Mouse (Mus musculus) limb, embryonic 15.5 days (tissue): ENCODE measurements at regions not wholly inside any gene's neighbourhood (a gene's known extent, or its start where the extent isn't known, plus 50 kb on each side); places are given as distances from the start of the nearest gene placed in this dataset.

Source experiments
- ATAC-seq: fragments of 200-750 bp; cut with Nextera tagmentation; 2 replicates; pipeline ENCODE4 v1.8.0; 2017; ENCODE audit warnings: low read depth, moderate TSS enrichment; ENCODE audit not compliant: insufficient number of reproducible peaks, low FRiP score, low TSS enrichment
- H3K27ac ChIP-seq: fragments of 300-500 bp; sonication (generic); 2 replicates; pipeline ENCODE4 v1.5.1; 2015; ENCODE audit warnings: moderate library complexity, mild to moderate bottlenecking, inconsistent platforms
- H3K27me3 ChIP-seq: fragments of 300-500 bp; sonication (generic); 2 replicates; pipeline ENCODE4 v1.6.1; 2015; ENCODE audit warnings: inconsistent platforms
- H3K36me3 ChIP-seq: fragments of 300-500 bp; sonication (generic); 2 replicates; pipeline ENCODE4 v1.6.1; 2015; ENCODE audit warnings: inconsistent platforms
- H3K4me1 ChIP-seq: fragments of 300-500 bp; sonication (generic); 2 replicates; pipeline ENCODE4 v1.6.1; 2015; ENCODE audit warnings: inconsistent platforms
- H3K4me2 ChIP-seq: fragments of 300-500 bp; sonication (generic); 2 replicates; pipeline ENCODE4 v1.6.1; 2015; ENCODE audit warnings: mild to moderate bottlenecking, inconsistent platforms
- H3K4me3 ChIP-seq: fragments of 300-500 bp; sonication (generic); 2 replicates; pipeline ENCODE4 v1.5.1; 2015; ENCODE audit warnings: mild to moderate bottlenecking, inconsistent platforms
- H3K9ac ChIP-seq: fragments of 300-500 bp; sonication (generic); 2 replicates; pipeline ENCODE4 v1.6.1; 2015; ENCODE audit warnings: inconsistent platforms
- H3K9me3 ChIP-seq: fragments of 300-500 bp; sonication (generic); 2 replicates; pipeline ENCODE4 v1.6.1; 2016; ENCODE audit warnings: inconsistent platforms
- WGBS: fragments of 180-500 bp; shearing (Covaris S2); methylation state at CpG from one replicate; pipeline ENCODE4 v1.1.7; 2015; 5-methylcytosine and 5-hydroxymethylcytosine counted together

DNA sequence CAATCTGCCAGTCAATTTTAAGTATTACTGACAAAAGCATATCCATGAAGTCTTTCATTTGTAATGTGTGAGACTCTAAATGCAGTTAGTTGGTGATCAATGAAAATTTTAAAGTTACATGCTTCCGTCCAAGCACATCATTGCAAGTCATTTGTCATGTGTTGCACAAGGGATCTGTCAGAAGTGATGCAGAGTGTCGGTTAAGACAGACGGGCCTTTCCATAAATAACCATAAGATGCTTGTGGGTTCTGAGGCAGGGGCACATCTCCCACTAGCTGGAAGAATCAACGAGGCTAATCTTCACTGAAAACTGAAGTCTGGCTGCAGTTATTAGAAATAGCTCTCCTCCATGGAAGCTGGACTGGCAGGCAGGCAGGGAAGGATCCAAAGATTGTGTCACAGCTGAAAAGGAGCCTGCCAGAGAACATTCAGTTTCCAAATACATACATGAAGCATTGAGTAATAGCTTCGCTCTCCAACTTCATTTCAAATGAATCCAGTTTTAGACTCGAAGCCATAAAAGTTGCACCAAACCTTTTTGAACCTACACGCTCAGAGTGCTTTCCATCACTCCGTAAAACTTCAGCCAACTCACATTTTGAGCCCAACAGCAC is 241.8 kb downstream of the Gsdmc2 start:
- Histone ChIP-seq H3K36me3 (no peaks in the 10 kb centered on the region), H3K27me3 (no peaks in the 10 kb centered on the region), H3K4me2 (no peak overlapping the region)

DNA sequence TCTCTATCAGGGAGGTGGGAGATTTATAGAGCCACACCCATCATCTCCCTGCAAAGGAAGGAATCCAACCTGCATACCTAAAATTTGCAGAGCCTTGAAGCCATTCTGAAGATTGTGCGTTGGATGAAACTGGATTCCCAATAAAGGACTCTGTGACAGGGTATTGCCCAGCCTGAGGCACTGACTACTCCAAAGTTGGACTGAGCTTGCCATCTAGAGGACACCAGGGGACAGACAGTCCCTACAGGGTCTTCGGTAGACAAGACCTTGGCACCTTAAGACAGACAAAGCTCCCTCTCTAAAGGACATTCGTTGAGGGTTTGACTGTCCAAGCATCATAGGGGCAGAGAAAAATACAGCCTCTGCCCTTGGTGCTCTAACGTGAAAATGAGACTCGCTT is 243.4 kb downstream of the Gsdmc2 start:
- ATAC-seq = peak; percentile 77; the same call in 1 of the 2 replicates
- 0 out of 2 replicates have a peak, but pooled peaks cover 6% of the 10 kb centered on the region for H3K4me1 ChIP-seq
- H3K27ac ChIP-seq = peak overlapping the region; percentile 40
- no peaks in the 10 kb centered on the region for H3K9me3 ChIP-seq
- 37% methylated on average over 5 of the region's 5 CpGs for WGBS
- no peak overlapping the region for H3K9ac ChIP-seq
- H3K36me3 ChIP-seq = no peaks in the 10 kb centered on the region
- H3K4me2 ChIP-seq = no peak overlapping the region
- no peak overlapping the region for H3K4me3 ChIP-seq
- no peaks in the 10 kb centered on the region for H3K27me3 ChIP-seq

More for the DNA sequence above, 241.8 kb downstream of the Gsdmc2 start:
- no peak for ATAC-seq
- Histone ChIP-seq H3K4me3 (no peak overlapping the region), H3K9ac (no peak overlapping the region), H3K27ac (peak overlapping the region; percentile 62), H3K9me3 (no peaks in the 10 kb centered on the region), H3K4me1 (0 out of 2 replicates have a peak, but pooled peaks cover 6% of the 10 kb centered on the region)
- 61% methylated on average over 8 of the region's 8 CpGs for WGBS

DNA sequence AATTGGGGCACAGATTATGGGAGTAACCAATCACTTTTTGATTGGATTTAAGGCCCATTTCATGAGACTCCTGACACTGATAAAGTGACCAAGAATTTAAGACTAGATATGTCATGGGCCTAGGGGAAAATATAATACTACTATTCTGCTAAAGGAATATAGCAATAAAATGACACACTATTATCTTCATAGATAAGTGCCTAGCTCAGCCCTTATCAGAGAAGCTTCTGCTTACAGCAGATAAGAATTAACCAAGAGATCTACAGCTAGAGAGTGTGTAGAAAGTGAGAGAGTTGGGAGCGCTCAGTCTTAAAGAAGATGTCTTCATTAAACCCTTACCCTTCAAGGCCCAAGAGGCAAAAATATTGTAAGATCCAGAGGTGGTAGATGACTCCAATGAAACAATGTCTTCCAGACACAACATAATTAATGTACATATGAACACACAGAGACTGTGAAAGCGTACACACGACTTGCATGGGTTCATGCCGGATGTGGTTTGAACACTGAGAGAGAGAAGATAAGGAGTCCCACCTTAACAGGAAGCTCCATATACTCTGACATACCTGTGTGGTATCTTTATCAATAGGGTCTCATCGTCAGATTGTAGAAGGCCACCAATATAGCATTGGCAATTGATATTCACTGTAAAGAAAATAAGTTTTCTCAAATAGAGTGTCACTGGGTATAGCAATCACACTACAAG is 252.1 kb downstream of the Gsdmc2 start:
- Histone ChIP-seq H3K27ac (no peak overlapping the region), H3K36me3 (no peaks in the 10 kb centered on the region), H3K4me2 (no peak overlapping the region), H3K27me3 (no peaks in the 10 kb centered on the region), H3K9me3 (no peaks in the 10 kb centered on the region), H3K9ac (no peak overlapping the region), H3K4me3 (no peak overlapping the region), H3K4me1 (no peaks in the 10 kb centered on the region)
- 95% methylated on average over 5 of the region's 5 CpGs for WGBS
- ATAC-seq = no peak

DNA sequence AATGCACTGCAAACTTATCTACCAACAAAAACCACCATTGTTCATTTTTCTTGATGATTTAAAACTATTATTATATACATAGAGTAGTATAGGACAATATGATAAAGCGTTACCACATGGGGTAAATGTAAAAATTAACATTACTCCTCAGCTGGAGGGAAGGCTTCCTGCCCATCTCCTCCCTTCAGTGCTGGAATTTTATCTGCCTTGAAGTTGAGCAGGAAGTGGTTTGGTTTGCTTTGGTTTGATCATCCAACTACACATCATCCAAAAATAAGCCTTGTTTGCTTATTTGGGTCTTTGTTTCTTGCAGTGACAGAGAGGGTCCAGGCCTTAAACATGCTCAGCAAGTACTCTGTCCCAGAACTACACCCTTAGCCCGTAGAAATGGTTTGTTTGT is 285.7 kb downstream of the Gsdmc2 start:
- Histone ChIP-seq H3K9ac (no peak overlapping the region), H3K4me1 (no peaks in the 10 kb centered on the region), H3K27ac (no peak overlapping the region), H3K4me2 (no peak overlapping the region), H3K4me3 (no peak overlapping the region), H3K36me3 (no peaks in the 10 kb centered on the region), H3K27me3 (no peaks in the 10 kb centered on the region), H3K9me3 (no peaks in the 10 kb centered on the region)
- 79% methylated on average over 2 of the region's 2 CpGs for WGBS
- no peak for ATAC-seq

DNA sequence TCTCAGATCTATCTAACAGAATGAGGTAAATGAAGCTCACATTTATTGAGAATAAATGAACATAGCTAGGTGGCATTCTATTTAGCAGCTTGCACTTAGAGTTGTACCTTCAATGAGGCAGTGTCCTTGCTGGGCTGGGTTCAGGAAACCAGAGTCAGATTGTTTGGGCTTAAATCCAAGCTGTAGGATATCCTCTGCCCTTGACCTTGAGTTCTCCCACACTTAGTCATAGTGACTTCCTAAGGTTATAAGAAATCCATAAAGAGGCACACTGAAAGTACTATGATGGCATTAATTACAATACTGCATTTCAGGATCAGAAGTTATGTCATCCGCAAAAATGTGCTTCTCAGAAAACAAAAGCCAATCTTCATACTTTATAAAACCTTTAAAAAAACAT is 286.3 kb downstream of the Gsdmc2 start:
- Histone ChIP-seq H3K4me3 (no peak overlapping the region), H3K27ac (no peak overlapping the region), H3K27me3 (no peaks in the 10 kb centered on the region), H3K36me3 (no peaks in the 10 kb centered on the region), H3K4me1 (no peaks in the 10 kb centered on the region), H3K9me3 (no peaks in the 10 kb centered on the region), H3K4me2 (no peak overlapping the region), H3K9ac (no peak overlapping the region)
- 79% methylated on average over 1 of the region's 1 CpGs for WGBS
- ATAC-seq = no peak

- 70% methylated on average over 3 of the region's 3 CpGs for WGBS
- no peak for ATAC-seq
- H3K9ac ChIP-seq = no peak overlapping the region
Measured at GRCm38 (mm10) chr15:63557816-63558215, 287.2 kb downstream of the Gsdmc2 start.

GRCm38 (mm10) chr15:63553597-63553996 is 291.4 kb downstream of the Gsdmc2 start:
- H3K4me1 ChIP-seq = no peaks in the 10 kb centered on the region
- H3K36me3 ChIP-seq = no peaks in the 10 kb centered on the region
- H3K27ac ChIP-seq = no peak overlapping the region
- WGBS = 51% methylated on average over 5 of the region's 5 CpGs
- H3K4me3 ChIP-seq = no peak overlapping the region
- no peaks in the 10 kb centered on the region for H3K9me3 ChIP-seq
- no peaks in the 10 kb centered on the region for H3K27me3 ChIP-seq
- no peak overlapping the region for H3K4me2 ChIP-seq
- ATAC-seq = no peak
- H3K9ac ChIP-seq = no peak overlapping the region

More at GRCm38 (mm10) chr15:63557816-63558215, 287.2 kb downstream of the Gsdmc2 start:
- no peaks in the 10 kb centered on the region for H3K36me3 ChIP-seq
- no peaks in the 10 kb centered on the region for H3K9me3 ChIP-seq
- H3K4me2 ChIP-seq = no peak overlapping the region
- no peak overlapping the region for H3K27ac ChIP-seq
- H3K4me1 ChIP-seq = no peaks in the 10 kb centered on the region
- H3K4me3 ChIP-seq = no peak overlapping the region
- H3K27me3 ChIP-seq = no peaks in the 10 kb centered on the region

DNA sequence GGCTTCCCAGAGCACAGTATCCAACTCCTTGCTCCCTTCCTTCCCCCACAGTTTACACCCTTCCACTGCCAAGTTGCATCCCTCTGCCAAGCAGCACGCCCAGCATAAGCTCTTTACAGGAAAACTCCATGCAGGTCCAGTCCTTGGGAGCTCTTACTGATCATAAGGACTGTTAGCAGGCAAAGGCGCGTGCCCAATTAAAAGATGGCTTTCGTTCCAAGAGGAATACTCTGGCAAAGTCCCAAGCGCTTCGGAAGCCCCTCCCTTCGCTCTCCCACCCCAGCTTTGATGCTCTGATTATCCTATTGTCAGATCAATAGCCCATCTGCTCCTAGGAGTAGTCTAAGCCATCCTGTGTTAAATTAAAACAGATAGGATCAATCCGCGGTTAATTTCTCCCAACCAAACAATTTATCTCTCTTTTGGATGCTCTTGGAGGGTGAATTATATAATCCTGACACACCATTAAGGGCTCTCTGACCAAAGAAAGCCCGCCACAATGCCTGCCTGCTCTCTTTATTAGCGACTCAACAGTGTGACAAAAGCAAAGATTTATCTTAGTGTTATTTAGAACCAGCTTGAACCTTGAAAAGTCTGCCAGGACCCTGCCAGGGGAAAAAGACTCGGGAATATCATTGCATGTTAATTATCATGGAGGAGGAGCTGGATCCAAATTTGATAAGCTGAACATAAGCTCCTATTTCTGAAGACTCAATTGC is 312.5 kb downstream of the Gsdmc2 start:
- Histone ChIP-seq H3K4me2 (no peak overlapping the region), H3K9me3 (no peaks in the 10 kb centered on the region), H3K27ac (no peak overlapping the region), H3K36me3 (no peaks in the 10 kb centered on the region), H3K9ac (no peak overlapping the region), H3K27me3 (no peaks in the 10 kb centered on the region), H3K4me3 (no peak overlapping the region), H3K4me1 (no peaks in the 10 kb centered on the region)
- WGBS = 62% methylated on average over 12 of the region's 12 CpGs
- ATAC-seq = no peak

DNA sequence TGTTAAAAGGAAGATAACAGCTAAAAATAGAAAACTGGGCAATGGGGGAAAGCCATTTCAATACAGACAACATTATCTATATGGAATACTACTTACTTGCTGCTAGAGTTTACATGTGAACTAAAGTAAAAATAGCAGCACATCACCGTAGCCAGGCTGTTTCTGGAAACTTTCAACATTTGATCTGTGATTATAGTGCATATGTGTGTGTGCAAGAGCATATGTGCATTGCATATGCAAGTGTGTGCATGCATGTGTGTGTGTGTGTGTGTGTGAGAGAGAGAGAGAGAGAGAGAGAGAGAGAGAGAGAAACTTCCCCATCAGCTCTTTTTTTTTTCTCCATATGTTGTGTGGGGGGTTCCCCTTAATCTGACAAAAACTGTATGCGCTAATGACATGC is 317.7 kb downstream of the Gsdmc2 start:
- Histone ChIP-seq H3K9me3 (no peaks in the 10 kb centered on the region), H3K4me2 (no peak overlapping the region), H3K36me3 (no peaks in the 10 kb centered on the region), H3K9ac (no peak overlapping the region), H3K27ac (no peak overlapping the region), H3K4me3 (no peak overlapping the region), H3K27me3 (no peaks in the 10 kb centered on the region), H3K4me1 (no peaks in the 10 kb centered on the region; the same call in 1 of the 2 replicates)
- ATAC-seq = no peak
- 80% methylated on average over 2 of the region's 2 CpGs for WGBS

- Histone ChIP-seq H3K36me3 (no peaks in the 10 kb centered on the region), H3K4me3 (no peak overlapping the region), H3K4me1 (no peaks in the 10 kb centered on the region; the same call in 1 of the 2 replicates), H3K9ac (no peak overlapping the region), H3K9me3 (no peaks in the 10 kb centered on the region), H3K4me2 (no peak overlapping the region), H3K27ac (no peak overlapping the region), H3K27me3 (no peaks in the 10 kb centered on the region)
- whole genome bisulfite sequencing = 71% methylated on average over 2 of the region's 2 CpGs
- ATAC-seq = no peak
Measured at GRCm38 (mm10) chr15:63526820-63527219, 318.2 kb downstream of the Gsdmc2 start.

- Histone ChIP-seq H3K4me2 (no peak overlapping the region), H3K4me3 (no peak overlapping the region), H3K9ac (no peak overlapping the region), H3K4me1 (no peaks in the 10 kb centered on the region), H3K27ac (no peak overlapping the region), H3K27me3 (no peaks in the 10 kb centered on the region), H3K9me3 (no peaks in the 10 kb centered on the region), H3K36me3 (no peaks in the 10 kb centered on the region)
- WGBS = 58% methylated on average over 3 of the region's 3 CpGs
- no peak for ATAC-seq
Measured at GRCm38 (mm10) chr15:63517301-63517700, 327.7 kb downstream of the Gsdmc2 start.

GRCm38 (mm10) chr15:63500453-63500852 is 344.5 kb downstream of the Gsdmc2 start:
- H3K4me3 ChIP-seq = no peak overlapping the region
- no peak overlapping the region for H3K9ac ChIP-seq
- H3K27ac ChIP-seq = no peak overlapping the region
- H3K4me2 ChIP-seq = no peak overlapping the region
- H3K27me3 ChIP-seq = no peaks in the 10 kb centered on the region
- WGBS = 67% methylated on average over 1 of the region's 1 CpGs
- H3K4me1 ChIP-seq = no peaks in the 10 kb centered on the region
- H3K9me3 ChIP-seq = no peaks in the 10 kb centered on the region
- no peak for ATAC-seq
- H3K36me3 ChIP-seq = no peaks in the 10 kb centered on the region
